Mouse (Mus musculus) lung, postnatal 0 days (tissue): Measurements from ENCODE around the gene Olfr288. TPM values are rescaled to one million over a fixed set of nuclear protein-coding genes. Genes with fewer than 3 reads are reported as not detected.

ENCODE experiments used
- ATAC-seq: fragments of 200-750 bp; cut with Nextera tagmentation; 2 replicates; pipeline ENCODE4 v1.8.0; 2017; ENCODE audit warnings: moderate library complexity
- DNase-seq: peaks from one replicate; pipeline ENCODE4 v3.0.0-alpha.2; 2016; ENCODE audit warnings: low spot score
- H3K27ac ChIP-seq: fragments of 300-500 bp; sonication (generic); 2 replicates; pipeline ENCODE4 v1.5.1; 2014; ENCODE audit warnings: antibody characterized with exemption, mild to moderate bottlenecking, low read length, mixed read lengths
- H3K27me3 ChIP-seq: fragments of 300-500 bp; sonication (generic); replicated peaks from 2 replicates; pipeline ENCODE4 v1.6.1; 2014; ENCODE audit warnings: low read length, mixed read lengths; ENCODE audit not compliant: insufficient read depth
- H3K36me3 ChIP-seq: fragments of 300-500 bp; sonication (generic); 2 replicates; pipeline ENCODE4 v1.6.1; 2014; ENCODE audit warnings: low read length, mixed read lengths; ENCODE audit not compliant: insufficient read depth
- H3K4me1 ChIP-seq: fragments of 300-500 bp; sonication (generic); 2 replicates; pipeline ENCODE4 v1.6.1; 2014; ENCODE audit warnings: antibody characterized with exemption, low read depth, low read length, mixed read lengths; ENCODE audit not compliant: insufficient read depth
- H3K4me2 ChIP-seq: fragments of 300-500 bp; sonication (generic); replicated peaks from 2 replicates; pipeline ENCODE4 v1.6.1; 2014; ENCODE audit warnings: low read depth, mild to moderate bottlenecking, low read length, moderate library complexity, mixed read lengths
- H3K4me3 ChIP-seq: fragments of 300-500 bp; sonication (generic); 2 replicates; pipeline ENCODE4 v1.5.1; 2014; ENCODE audit warnings: low read depth, low read length
- H3K9ac ChIP-seq: fragments of 300-500 bp; sonication (generic); replicated peaks from 2 replicates; pipeline ENCODE4 v1.6.1; 2014; ENCODE audit warnings: low read depth, mild to moderate bottlenecking
- H3K9me3 ChIP-seq: fragments of 300-500 bp; sonication (generic); 2 replicates; pipeline ENCODE4 v1.6.1; 2016; ENCODE audit warnings: low read length, mixed read lengths
- CTCF ChIP-seq: IDR thresholded peaks from 2 replicates; pipeline ENCODE4 v1.5.1; 2016; ENCODE audit warnings: antibody characterized with exemption, mild to moderate bottlenecking
- EP300 ChIP-seq: IDR thresholded peaks from 2 replicates; pipeline ENCODE4 v1.6.1; 2016; ENCODE audit warnings: antibody characterized with exemption, mild to moderate bottlenecking, control low read depth
- WGBS: fragments of 180-500 bp; shearing (Covaris S2); extraction: QIAGEN DNeasy Blood & Tissue Kit; methylation state at CpG from one replicate; pipeline ENCODE4 v1.1.7; 2014; 5-methylcytosine and 5-hydroxymethylcytosine counted together
- polyA plus RNA-seq: library from polyadenylated mRNA; unstranded; fragments of >200 nt; fragmentation: Nextera tagmentation; extraction: Ambion mirVana; gene quantifications from 2 replicates; pipeline ENCODE4 v1.2.1, GENCODE M21; 2015

Olfr288 gene
- polyA plus RNA-seq, 1 experiment from 2014 or later: not detected

DNA sequence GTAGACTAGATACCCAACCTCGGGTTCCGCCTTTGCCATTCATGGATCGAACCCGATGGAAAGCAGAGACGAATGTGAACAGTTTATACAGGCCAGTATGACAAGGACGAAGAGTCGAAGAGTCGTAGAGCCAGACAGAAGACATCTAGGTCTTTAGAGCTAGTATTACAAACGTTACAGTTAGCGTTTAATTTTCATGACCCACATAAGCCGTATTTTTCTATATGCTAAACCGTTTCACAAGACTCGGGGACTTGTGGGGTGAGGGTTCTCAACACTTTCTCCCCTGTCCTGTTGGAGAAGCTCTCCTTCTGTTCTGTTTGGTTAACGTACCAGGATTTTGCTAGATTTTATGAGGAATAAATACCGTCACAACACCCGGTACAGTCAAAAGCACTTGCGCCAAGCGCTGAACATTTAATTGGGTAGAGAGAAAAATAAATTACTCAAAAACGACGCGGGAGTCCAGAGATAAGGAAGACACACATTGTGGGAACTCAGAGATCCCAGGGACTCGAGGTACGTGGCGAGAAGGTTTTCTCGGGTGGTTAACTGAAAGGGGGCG lies 14.7 kb downstream of the Olfr288 start:
- Histone ChIP-seq H3K4me1 (no peaks in the 10 kb centered on the region), H3K9ac (no peak overlapping the region), H3K4me2 (peak overlapping the region; percentile 53), H3K36me3 (no peaks in the 10 kb centered on the region), H3K27me3 (no peaks in the 10 kb centered on the region), H3K9me3 (no peaks in the 10 kb centered on the region), H3K4me3 (peak overlapping the region; percentile 41), H3K27ac (peak overlapping the region; percentile 48)
- 11% methylated on average over 26 of the region's 26 CpGs for WGBS
- DNase-seq (peak; percentile 11), ATAC-seq (no peak)
- TF ChIP-seq CTCF (no peak), EP300 (no peak)

- WGBS: 55% methylated on average over 3 of the region's 3 CpGs
- DNase-seq (no peak), ATAC-seq (no peak)
- Histone ChIP-seq H3K27ac (no peak overlapping the region), H3K4me3 (no peak overlapping the region), H3K36me3 (no peaks in the 10 kb centered on the region), H3K4me1 (no peaks in the 10 kb centered on the region), H3K9ac (no peak overlapping the region), H3K27me3 (0 out of 2 replicates have a peak, but pooled peaks cover 3% of the 10 kb centered on the region), H3K9me3 (no peaks in the 10 kb centered on the region), H3K4me2 (no peak overlapping the region)
- TF ChIP-seq CTCF: no peak
- no peak for TF ChIP-seq EP300
Observed at GRCm38 (mm10) chr15:98177320-98177719, 18.0 kb downstream of the Olfr288 start.

- TF ChIP-seq CTCF (peak; percentile 70), EP300 (no peak)
- H3K36me3 ChIP-seq: no peaks in the 10 kb centered on the region
- no peaks in the 10 kb centered on the region for H3K9me3 ChIP-seq
- H3K4me3 ChIP-seq: no peak overlapping the region
- H3K4me2 ChIP-seq: no peak overlapping the region
- H3K4me1 ChIP-seq: no peaks in the 10 kb centered on the region
- H3K9ac ChIP-seq: no peak overlapping the region
- no peak for ATAC-seq
- no peak overlapping the region for H3K27ac ChIP-seq
- WGBS: 40% methylated on average over 8 of the region's 8 CpGs
- peaks cover 19% of the 10 kb centered on the region for H3K27me3 ChIP-seq
- peak; percentile 71 for DNase-seq
Observed at GRCm38 (mm10) chr15:98173821-98174220, 21.5 kb downstream of the Olfr288 start.

GRCm38 (mm10) chr15:98172113-98172512 lies 23.2 kb downstream of the Olfr288 start:
- Histone ChIP-seq H3K36me3 (no peaks in the 10 kb centered on the region), H3K4me2 (no peak overlapping the region), H3K4me3 (no peak overlapping the region), H3K9ac (no peak overlapping the region), H3K9me3 (no peaks in the 10 kb centered on the region), H3K4me1 (no peaks in the 10 kb centered on the region), H3K27ac (no peak overlapping the region), H3K27me3 (peaks cover 36% of the 10 kb centered on the region)
- no peak for TF ChIP-seq CTCF
- ATAC-seq (no peak), DNase-seq (no peak)
- WGBS: 54% methylated on average over 5 of the region's 5 CpGs

DNA sequence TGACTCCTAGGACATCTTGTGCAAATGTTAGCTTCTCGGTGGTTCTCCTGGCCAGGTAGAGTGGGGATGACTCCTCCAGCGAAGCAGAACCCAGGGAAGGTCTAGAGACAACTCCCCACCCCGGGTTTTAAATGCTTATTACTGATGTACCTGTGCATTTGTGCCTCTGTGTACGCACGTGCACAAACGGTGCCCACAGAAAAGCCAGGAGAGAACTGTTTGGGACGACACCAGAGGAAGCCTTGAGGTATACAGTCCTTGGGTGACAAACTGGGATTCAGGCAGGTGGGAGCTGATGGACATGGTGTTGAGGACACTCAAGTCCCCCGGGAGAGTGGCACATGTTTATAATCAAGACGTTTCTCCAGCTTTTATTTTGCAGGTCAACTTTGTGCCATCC lies 24.4 kb downstream of the Olfr288 start:
- Histone ChIP-seq H3K9me3 (no peaks in the 10 kb centered on the region), H3K9ac (no peak overlapping the region), H3K27me3 (peaks cover 42% of the 10 kb centered on the region), H3K4me2 (no peak overlapping the region), H3K27ac (no peak overlapping the region), H3K4me1 (no peaks in the 10 kb centered on the region), H3K4me3 (no peak overlapping the region), H3K36me3 (no peaks in the 10 kb centered on the region)
- WGBS: 56% methylated on average over 9 of the region's 9 CpGs
- ATAC-seq (no peak), DNase-seq (no peak)
- TF ChIP-seq EP300: no peak
- no peak for TF ChIP-seq CTCF

DNA sequence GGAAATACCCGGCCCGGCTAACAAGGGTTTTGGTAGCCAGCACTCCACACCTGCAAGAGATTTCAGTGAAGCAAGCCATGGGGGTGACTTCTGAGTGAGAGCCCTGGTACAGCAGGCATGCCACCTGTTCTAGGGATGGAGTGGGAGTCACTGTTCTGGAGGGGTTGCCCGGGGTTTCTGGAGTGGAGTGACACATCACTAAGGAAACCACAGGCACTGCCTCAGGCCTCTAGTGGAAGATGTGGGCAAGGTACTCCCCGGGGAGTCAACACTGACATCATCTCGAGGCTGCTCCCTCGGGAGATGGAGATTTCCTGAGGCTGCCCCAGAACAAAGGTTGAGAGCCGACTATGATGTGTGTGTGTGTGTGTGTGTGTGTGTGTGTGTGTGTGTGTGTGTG lies 25.0 kb downstream of the Olfr288 start:
- H3K27me3 ChIP-seq: peaks cover 42% of the 10 kb centered on the region
- ATAC-seq (no peak), DNase-seq (peak; percentile 17)

GRCm38 (mm10) chr15:98168622-98169004 lies 26.7 kb downstream of the Olfr288 start:
- Histone ChIP-seq H3K4me2 (no peak overlapping the region), H3K9ac (no peak overlapping the region), H3K36me3 (no peaks in the 10 kb centered on the region), H3K4me3 (no peak overlapping the region), H3K27me3 (peaks cover 39% of the 10 kb centered on the region), H3K27ac (no peak overlapping the region), H3K4me1 (no peaks in the 10 kb centered on the region), H3K9me3 (no peaks in the 10 kb centered on the region)
- no peak for TF ChIP-seq CTCF
- no peak for TF ChIP-seq EP300
- WGBS: 5% methylated on average over 19 of the region's 19 CpGs
- no peak for ATAC-seq
- DNase-seq: no peak

More for the DNA sequence above, 25.0 kb downstream of the Olfr288 start:
- H3K4me2 ChIP-seq: no peak overlapping the region
- WGBS: 28% methylated on average over 7 of the region's 7 CpGs
- H3K9ac ChIP-seq: no peak overlapping the region
- no peaks in the 10 kb centered on the region for H3K4me1 ChIP-seq
- no peak overlapping the region for H3K27ac ChIP-seq
- H3K4me3 ChIP-seq: no peak overlapping the region
- TF ChIP-seq CTCF: no peak
- no peaks in the 10 kb centered on the region for H3K36me3 ChIP-seq
- H3K9me3 ChIP-seq: no peaks in the 10 kb centered on the region
